Mouse (Mus musculus) liver, embryonic 16.5 days (tissue): Measurements from ENCODE around the gene Spata2l. TPM values are rescaled to one million over a fixed set of nuclear protein-coding genes. Genes with fewer than 3 reads are reported as not detected.
"Not testable (repeated sequence)": the region's sequence is repeated elsewhere in the genome, so short reads cannot be mapped to it uniquely, and the experiment has no call there.

ENCODE experiments used
- ATAC-seq: fragments of 200-750 bp; cut with Nextera tagmentation; 2 replicates; pipeline ENCODE4 v1.8.0; 2017; ENCODE audit warnings: low read depth, mild to moderate bottlenecking, moderate number of reproducible peaks, moderate library complexity
- H3K27ac ChIP-seq: fragments of 300-500 bp; sonication (generic); 2 replicates; pipeline ENCODE4 v1.5.1; 2014; ENCODE audit warnings: mild to moderate bottlenecking, low read length
- H3K27me3 ChIP-seq: fragments of 300-500 bp; sonication (generic); 2 replicates; pipeline ENCODE4 v1.6.1; 2014; ENCODE audit warnings: low read depth, low read length, mixed read lengths; ENCODE audit not compliant: control insufficient read depth, insufficient read depth
- H3K36me3 ChIP-seq: fragments of 300-500 bp; sonication (generic); 2 replicates; pipeline ENCODE4 v1.6.1; 2014; ENCODE audit warnings: mild to moderate bottlenecking; ENCODE audit not compliant: control insufficient read depth, insufficient read depth
- H3K4me1 ChIP-seq: fragments of 300-500 bp; sonication (generic); 2 replicates; pipeline ENCODE4 v1.6.1; 2014; ENCODE audit warnings: low read depth, low read length, mixed read lengths; ENCODE audit not compliant: control insufficient read depth
- H3K4me2 ChIP-seq: fragments of 300-500 bp; sonication (generic); 2 replicates; pipeline ENCODE4 v1.6.1; 2014; ENCODE audit warnings: low read depth, low read length, mixed read lengths
- H3K4me3 ChIP-seq: fragments of 300-500 bp; sonication (generic); 2 replicates; pipeline ENCODE4 v1.5.1; 2014; ENCODE audit warnings: low read depth, mild to moderate bottlenecking, low read length
- H3K9ac ChIP-seq: fragments of 300-500 bp; sonication (generic); 2 replicates; pipeline ENCODE4 v1.6.1; 2014; ENCODE audit warnings: low read depth, low read length
- H3K9me3 ChIP-seq: fragments of 300-500 bp; sonication (generic); replicated peaks from 2 replicates; pipeline ENCODE4 v1.6.1; 2016; ENCODE audit warnings: low read length; ENCODE audit not compliant: control insufficient read depth
- WGBS: fragments of 180-500 bp; shearing (Covaris S2); extraction: QIAGEN DNeasy Blood & Tissue Kit; methylation state at CpG from one replicate; pipeline ENCODE4 v1.1.7; 2014; ENCODE audit not compliant: insufficient replicate concordance; 5-methylcytosine and 5-hydroxymethylcytosine counted together
- polyA plus RNA-seq: library from polyadenylated mRNA; unstranded; fragments of >200 nt; fragmentation: Nextera tagmentation; extraction: Ambion mirVana; gene quantifications from 2 replicates; pipeline ENCODE4 v1.2.1, GENCODE M21; 2015

The Spata2l gene
- polyA plus RNA-seq, 1 experiment from 2014 or later = 3.3 TPM

GRCm38 (mm10) chr8:123274447-123274846 lies 38.4 kb upstream of the Spata2l start:
- Histone ChIP-seq H3K9me3 (no peaks in the 10 kb centered on the region), H3K9ac (no peak overlapping the region), H3K4me3 (no peak overlapping the region), H3K27ac (no peak overlapping the region), H3K36me3 (peaks cover 7% of the 10 kb centered on the region), H3K4me1 (no peaks in the 10 kb centered on the region), H3K4me2 (no peak overlapping the region), H3K27me3 (no peaks in the 10 kb centered on the region)
- ATAC-seq = no peak
- 70% methylated on average over 5 of the region's 5 CpGs for WGBS

- ATAC-seq = no peak
Observed at GRCm38 (mm10) chr8:123271901-123272300, 35.9 kb upstream of the Spata2l start.

GRCm38 (mm10) chr8:123271147-123271546 lies 35.1 kb upstream of the Spata2l start:
- Histone ChIP-seq H3K9me3 (no peaks in the 10 kb centered on the region), H3K36me3 (peaks cover 20% of the 10 kb centered on the region), H3K9ac (no peak overlapping the region), H3K4me1 (no peaks in the 10 kb centered on the region), H3K27ac (no peak overlapping the region), H3K4me3 (no peak overlapping the region), H3K27me3 (no peaks in the 10 kb centered on the region), H3K4me2 (no peak overlapping the region)
- WGBS = 89% methylated on average over 10 of the region's 10 CpGs
- ATAC-seq = no peak

More at GRCm38 (mm10) chr8:123271901-123272300, 35.9 kb upstream of the Spata2l start:
- Histone ChIP-seq H3K27ac (no peak overlapping the region), H3K9ac (no peak overlapping the region), H3K9me3 (no peaks in the 10 kb centered on the region), H3K27me3 (no peaks in the 10 kb centered on the region), H3K4me2 (no peak overlapping the region), H3K4me3 (no peak overlapping the region), H3K4me1 (no peaks in the 10 kb centered on the region), H3K36me3 (peaks cover 20% of the 10 kb centered on the region)
- 78% methylated on average over 4 of the region's 4 CpGs for WGBS

DNA sequence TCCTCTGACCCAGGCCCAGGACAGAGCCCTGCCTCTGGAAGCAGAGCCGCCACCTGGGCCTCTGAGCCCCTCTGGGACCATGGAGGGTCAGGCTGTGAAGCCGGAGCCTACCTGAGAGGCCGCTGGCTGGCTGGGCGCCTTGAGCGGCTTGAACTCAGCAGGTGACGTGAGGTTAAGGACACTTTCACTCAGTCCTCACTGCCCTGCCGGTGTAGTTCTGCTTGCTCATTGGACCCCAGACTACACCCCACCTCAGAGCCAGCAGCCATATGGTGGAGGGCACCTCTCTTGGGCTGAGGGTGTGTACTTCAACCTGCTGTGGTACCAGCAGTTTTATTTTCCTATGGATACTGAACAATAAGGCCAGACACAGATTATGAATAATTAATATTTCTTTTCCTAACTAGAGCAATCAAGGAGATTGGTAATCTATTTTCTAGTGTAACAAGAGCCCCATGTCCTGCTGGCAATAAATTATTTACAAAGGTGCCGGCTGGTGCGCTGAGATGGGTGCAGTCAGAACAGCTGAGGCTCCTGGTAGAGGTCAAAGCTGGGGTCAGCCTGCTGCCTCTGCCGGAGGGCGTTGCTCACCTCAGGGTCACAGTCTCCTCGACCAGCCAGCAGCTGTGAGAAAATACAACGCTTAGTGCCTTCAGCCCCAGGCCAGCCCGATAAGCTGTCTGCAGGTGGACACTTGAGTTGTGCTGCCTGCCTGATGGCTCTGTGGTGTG lies 32.1 kb upstream of the Spata2l start:
- no peak overlapping the region for H3K27ac ChIP-seq
- 76% methylated on average over 14 of the region's 14 CpGs for WGBS
- peak; percentile 51 for ATAC-seq

GRCm38 (mm10) chr8:123257593-123257992 lies 21.6 kb upstream of the Spata2l start:
- H3K4me2 ChIP-seq, H3K27me3 ChIP-seq, ATAC-seq, H3K9ac ChIP-seq, H3K27ac ChIP-seq, H3K9me3 ChIP-seq, H3K4me3 ChIP-seq: not testable (repeated sequence)
- peaks cover 12% of the 10 kb centered on the region for H3K36me3 ChIP-seq
- H3K4me1 ChIP-seq = peaks cover 22% of the 10 kb centered on the region
- 84% methylated on average over 8 of the region's 8 CpGs for WGBS

More for the DNA sequence above, 32.1 kb upstream of the Spata2l start:
- H3K27me3 ChIP-seq = no peaks in the 10 kb centered on the region
- H3K36me3 ChIP-seq = peaks cover 27% of the 10 kb centered on the region
- no peaks in the 10 kb centered on the region for H3K4me1 ChIP-seq
- H3K4me3 ChIP-seq = no peak overlapping the region
- no peaks in the 10 kb centered on the region for H3K9me3 ChIP-seq
- no peak overlapping the region for H3K4me2 ChIP-seq
- H3K9ac ChIP-seq = no peak overlapping the region

DNA sequence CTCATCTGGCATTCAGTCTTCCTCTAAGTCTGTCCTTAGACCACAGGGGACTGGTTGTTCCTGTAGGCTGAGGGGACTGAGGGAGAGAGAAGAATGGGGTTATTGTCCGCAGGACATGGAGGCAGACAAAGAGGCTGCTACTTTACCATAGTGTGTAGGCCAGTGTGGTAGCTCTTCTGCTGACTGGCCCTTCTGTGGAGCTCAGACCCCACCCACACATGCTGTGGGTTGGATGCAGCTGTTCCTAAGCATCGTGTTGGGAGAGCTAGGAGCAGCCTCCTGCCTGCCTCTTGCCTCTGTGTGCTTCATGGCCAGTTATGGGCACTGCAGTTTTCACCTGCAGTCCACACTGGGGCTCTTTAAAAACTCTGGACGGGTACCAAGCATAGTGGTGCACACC lies 21.1 kb upstream of the Spata2l start:
- 79% methylated on average over 3 of the region's 3 CpGs for WGBS
- no peak overlapping the region for H3K9ac ChIP-seq

GRCm38 (mm10) chr8:123255170-123255569 lies 19.1 kb upstream of the Spata2l start:
- WGBS = 58% methylated on average over 6 of the region's 6 CpGs
- ATAC-seq = no peak
- Histone ChIP-seq H3K27ac (no peak overlapping the region; the same call in 1 of the 2 replicates), H3K36me3 (peaks cover 19% of the 10 kb centered on the region), H3K4me2 (peak overlapping the region; percentile 96), H3K4me1 (peaks cover 25% of the 10 kb centered on the region), H3K9me3 (no peaks in the 10 kb centered on the region), H3K4me3 (peak overlapping the region; percentile 99), H3K27me3 (no peaks in the 10 kb centered on the region), H3K9ac (peak overlapping the region; percentile 97)

More for the DNA sequence above, 21.1 kb upstream of the Spata2l start:
- Histone ChIP-seq H3K27me3 (no peaks in the 10 kb centered on the region), H3K4me2 (no peak overlapping the region), H3K27ac (no peak overlapping the region), H3K4me1 (peaks cover 25% of the 10 kb centered on the region), H3K4me3 (no peak overlapping the region), H3K36me3 (peaks cover 12% of the 10 kb centered on the region), H3K9me3 (no peaks in the 10 kb centered on the region)
- no peak for ATAC-seq

GRCm38 (mm10) chr8:123254099-123254885 lies 18.3 kb upstream of the Spata2l start, which contains the start of the genes Zfp276 and Vps9d1:
Zfp276 (plus strand) TSS chr8:123254195.
Vps9d1 (minus strand) TSS chr8:123254348.
- Histone ChIP-seq H3K9me3 (no peaks in the 10 kb centered on the region), H3K27ac (peak within 1 kb of the TSS; percentile 87), H3K27me3 (no peaks in the 10 kb centered on the region), H3K36me3 (peaks cover 18% of the 10 kb centered on the region), H3K9ac (peak within 1 kb of the TSS; percentile 97), H3K4me2 (peak within 1 kb of the TSS; percentile 96), H3K4me3 (peak within 1 kb of the TSS; percentile 99), H3K4me1 (peaks cover 25% of the 10 kb centered on the region)
- ATAC-seq = peak; percentile 96
- under 1% methylated on average over 98 of the region's 99 CpGs for WGBS
